Mouse (Mus musculus): ENCODE data around the gene Crybb3.

Crybb3 gene

DNA sequence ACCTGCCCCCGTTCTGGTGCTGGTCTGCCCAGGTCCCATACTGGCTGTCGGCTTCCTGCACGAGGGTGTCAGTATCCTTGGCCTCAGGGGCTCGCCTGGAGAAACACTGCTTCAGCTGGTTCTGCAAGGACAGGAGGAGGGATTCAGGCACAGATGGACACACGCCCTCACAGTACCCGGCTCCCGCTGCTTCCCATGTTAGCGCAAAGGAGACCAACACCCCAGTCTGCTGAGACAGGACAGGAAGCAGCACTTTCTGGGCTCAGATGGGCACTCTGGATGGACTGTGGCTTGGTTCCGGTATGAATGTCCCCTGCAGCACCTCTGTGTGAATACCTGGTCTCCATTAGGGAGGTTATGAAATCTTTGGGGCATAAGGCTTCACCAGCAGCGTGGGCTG is 20.1 kb upstream of the Crybb3 start:
- DNase-seq, result no peak

DNA sequence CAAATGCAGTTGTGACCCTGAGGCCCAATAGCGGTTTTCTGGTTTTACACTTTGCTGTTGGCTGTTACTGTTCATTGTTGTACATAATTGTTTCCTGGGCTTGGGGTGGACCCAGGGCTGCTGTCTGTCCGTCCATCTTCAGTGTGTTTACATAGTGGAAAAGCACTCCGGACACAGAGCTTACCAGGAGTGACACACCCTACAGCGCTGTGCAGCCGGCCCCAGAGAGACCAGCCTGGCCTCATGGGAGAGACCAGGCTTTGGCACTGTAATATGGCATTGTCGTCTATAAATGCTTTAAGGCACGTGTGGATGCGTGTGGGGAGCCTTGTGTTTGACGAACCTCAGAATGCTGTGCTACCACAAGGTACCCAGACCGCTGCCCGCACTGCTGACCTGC is 19.0 kb upstream of the Crybb3 start:
- DNase-seq, result no peak

DNA sequence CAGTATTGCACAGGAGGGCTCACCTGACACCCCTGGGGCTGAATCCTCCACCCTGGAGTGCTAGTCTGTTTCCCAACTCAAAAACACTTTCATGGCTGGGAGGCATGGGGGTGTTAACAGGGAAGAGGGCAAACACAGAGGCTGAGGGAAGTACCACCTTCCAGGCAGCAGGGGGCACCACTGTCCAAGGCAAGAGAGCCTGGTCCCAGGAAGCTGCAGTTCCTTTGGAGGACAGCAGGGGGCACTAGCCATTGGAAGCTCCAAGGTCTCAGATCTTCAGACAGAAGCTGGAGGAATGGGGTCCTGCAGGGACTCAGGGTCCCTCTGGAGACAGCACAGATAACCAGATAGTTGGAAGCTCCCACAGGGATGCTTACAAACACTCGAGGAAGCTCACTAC is 18.2 kb upstream of the Crybb3 start:
- DNase-seq, result peak; percentile 83

DNA sequence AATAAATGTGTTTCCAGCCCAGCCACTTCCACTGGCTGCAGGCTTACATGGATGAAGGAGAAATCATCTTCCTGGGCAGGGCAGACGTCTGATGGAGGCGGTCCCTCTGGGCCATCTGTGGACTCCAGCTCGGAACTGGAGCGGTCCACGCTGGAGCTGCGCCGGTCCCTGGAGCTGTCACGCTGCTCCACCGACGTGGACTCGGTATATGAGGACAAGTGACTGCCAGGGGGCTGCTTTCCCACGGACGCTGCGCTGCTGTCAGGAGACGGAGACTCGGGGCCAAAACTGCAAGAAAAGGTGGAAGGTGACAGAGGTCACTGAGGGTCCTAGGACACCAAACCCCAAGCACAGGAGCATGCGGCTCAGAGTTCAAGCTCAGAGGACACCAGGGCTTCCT is 16.2 kb upstream of the Crybb3 start:
- no peak for DNase-seq

DNA sequence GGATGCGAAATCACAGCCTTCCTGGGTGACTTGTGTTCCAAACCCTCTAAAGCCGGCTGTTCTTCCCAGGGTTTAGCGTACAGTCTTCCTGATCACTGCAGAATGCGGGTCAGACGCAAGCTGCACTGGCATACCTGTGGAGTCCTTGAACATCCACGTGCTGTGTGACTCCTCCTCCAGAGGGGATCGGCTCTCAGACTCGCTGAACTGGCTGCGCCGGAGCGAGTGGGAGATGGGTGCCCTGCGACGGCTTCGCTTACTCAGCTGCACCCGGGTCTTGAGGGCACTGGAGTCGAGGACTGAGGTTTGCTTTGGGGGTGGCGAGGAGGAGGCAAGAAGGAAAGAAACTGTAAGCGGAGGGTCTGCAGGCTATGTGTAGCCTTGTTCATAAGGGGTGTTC is 14.1 kb upstream of the Crybb3 start:
- DNase-seq, result no peak

DNA sequence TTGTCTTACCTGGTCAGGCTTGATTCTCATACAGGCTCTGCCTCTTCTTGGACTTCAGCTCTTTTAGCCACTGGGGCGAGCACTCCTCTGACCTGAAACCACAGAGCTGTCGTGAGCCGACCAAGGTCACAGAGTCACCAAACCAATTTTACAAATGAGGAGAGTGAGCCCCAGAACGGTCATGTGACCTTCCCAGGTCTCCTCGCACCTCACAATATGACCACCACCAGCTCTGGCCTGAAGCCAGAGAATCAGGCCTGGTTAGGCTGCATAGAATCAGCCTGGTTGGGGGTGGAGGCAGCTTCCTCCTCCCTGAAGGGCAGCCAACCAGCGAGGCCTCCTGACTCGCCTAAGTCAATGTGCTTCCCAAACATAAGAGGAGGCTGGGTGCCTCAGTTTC is 11.0 kb upstream of the Crybb3 start:
- no peak for DNase-seq

DNA sequence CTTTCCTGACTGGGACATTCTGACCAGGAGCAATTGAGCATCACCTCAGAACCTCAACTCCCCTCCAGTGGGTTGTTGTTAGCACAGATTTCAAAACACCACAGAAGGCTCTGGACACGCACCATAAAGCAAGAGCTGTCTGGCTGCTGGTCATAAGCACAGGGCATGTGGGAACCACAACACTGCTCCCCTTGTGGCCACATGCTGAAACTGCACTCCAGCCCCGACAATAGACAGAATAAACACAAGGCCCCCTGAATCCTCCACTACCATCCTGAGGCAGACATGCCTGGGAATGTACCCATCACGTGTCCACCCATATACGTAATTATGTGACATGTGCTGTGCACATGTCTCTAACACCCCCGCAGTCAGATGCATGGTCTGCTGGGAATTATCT is 9.8 kb upstream of the Crybb3 start:
- DNase-seq, result no peak

DNA sequence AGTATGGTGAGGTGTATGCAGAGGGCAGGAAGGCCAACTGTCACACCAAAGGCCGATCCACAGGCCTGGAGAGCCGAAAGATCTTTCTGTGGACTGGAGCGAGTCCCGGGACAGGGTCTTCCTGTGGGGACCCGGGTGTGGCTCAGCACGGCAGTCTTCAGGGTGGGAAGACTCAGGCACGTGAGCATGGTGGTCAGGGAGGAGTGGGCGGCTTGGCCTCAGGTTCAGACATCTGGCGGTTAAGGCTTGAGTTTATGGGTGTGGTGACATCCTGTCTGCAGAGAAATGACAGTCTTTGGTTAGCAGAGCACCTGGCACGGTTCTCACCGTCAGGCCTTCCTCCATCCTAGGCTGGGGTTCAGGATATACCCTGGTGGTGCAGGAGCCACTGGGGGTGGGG is 9.4 kb upstream of the Crybb3 start:
- no peak for DNase-seq

DNA sequence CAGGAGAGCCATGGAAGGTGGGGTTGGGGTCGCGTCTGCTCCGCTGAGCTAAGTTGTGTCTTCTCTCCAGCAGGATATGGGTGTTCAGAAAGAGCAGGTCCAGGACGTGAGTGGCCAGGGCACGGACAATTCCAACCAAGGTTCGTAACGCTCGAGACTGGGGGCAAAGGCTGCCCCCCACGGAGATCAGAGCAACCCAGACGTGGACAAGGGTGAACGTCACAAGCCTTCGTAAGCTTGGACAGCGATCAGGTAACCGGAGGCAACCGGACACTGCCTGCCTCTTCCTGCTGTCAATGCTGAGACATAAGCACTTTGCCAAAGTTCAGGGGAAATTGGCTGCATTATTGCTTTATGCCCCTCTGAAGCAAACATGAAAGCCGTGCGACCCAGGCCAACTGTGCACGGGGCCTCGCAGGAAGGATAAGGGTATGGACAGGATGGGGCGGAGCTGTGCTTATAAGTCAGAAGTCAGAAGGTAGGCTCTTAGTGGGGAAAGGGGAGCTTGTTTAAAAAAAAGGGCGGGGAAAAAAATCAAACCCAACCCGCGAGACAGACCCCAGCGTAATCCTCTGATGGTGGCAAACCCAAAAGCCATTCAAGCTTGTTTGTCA is 8.8 kb upstream of the Crybb3 start:
- DNase-seq, result no peak

DNA sequence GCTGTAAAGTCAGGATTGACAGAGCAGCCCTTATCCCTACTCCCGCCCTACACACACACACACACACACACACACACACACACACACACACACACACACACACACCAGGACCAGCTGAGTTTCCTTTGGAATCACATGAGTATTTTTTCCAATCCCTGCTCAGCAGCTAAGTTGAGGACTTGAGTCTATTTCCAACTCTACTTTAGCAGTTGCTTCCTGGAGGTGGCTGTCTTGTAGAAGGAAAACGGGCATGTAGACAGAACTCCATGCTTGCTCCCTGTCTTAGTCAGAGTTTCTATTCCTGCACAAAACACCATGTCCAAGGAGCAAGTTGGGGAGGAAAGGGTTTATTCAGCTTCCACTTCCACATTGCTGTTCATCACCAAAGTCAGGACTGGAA is 6.1 kb upstream of the Crybb3 start:
- no peak for DNase-seq

DNA sequence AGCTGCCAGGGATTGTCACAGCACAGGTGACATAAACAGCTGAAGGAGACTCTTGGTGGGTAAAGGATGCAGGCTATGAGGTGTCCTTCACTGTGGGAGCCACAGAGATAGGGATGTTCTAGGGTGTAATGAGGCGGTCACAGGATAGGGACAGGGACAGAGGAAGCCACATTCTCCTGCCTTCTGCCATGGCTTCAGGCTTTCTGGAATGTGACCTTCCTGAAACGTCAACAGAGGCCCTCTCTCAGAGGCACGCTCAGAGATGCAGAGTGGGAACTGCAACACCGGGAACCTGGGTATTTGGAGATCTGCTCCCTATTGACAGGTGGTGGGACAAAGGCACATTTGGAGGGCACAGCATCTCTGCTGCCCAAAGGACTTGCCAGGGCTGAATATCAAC is 5.6 kb upstream of the Crybb3 start:
- DNase-seq, result no peak

DNA sequence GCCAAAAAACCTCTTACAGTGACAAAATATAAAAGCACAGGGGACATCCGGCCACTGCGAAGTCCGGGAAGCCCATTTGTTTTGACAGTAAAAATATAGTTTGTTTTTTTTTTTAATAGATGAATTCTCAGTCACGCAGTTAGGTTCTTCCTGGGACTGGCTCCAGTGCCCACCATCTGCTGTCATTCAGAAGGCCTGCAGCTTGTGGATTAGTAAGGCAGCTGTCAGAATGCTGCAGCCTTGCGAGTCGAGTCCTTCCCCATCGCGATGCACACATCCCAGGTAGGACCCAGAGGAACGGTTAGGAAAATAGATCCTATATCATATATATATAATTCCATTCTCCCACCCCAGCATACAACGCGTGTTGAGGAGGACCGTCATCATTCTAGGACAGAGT is 5.1 kb upstream of the Crybb3 start:
- peak; percentile 75 for DNase-seq

DNA sequence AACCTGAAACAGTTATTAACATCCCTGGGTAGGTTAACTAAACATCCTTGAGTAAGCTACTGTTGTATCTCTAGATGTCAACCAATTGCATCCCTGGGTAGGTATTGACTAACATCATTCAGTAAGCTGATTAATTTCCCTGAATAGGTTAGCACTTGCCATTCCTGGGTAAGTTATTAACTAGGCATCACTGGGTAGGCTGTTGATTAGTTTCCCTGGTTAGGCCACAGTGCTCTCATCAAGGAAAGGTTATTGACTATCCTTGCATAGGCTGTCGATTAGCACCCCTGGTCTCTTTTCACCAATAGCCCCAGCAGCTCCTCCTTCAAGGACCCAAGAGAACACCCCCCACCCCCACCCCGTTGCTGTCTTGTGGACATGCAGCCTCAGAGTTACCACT is 4.5 kb upstream of the Crybb3 start:
- no peak for DNase-seq

DNA sequence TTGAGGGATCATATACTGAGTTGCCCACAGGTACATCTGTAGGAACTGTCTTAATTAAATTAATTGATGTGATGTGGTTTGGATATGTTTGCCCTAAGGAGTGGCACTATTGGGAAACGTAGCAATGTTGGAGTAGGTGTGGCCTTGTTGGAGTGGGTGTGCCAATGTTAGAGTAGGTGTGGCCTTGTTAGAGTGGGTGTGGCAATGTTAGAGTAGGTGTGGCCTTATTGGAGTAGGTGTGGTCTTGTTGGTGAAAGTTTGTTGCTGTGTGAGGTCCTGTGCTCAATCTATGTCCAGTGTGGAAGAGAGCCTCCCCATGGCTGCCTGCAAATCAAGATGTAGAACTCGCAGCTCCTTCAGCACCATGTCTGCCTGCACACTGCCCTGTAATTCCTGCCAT is 2.9 kb upstream of the Crybb3 start:
- DNase-seq, result no peak

DNA sequence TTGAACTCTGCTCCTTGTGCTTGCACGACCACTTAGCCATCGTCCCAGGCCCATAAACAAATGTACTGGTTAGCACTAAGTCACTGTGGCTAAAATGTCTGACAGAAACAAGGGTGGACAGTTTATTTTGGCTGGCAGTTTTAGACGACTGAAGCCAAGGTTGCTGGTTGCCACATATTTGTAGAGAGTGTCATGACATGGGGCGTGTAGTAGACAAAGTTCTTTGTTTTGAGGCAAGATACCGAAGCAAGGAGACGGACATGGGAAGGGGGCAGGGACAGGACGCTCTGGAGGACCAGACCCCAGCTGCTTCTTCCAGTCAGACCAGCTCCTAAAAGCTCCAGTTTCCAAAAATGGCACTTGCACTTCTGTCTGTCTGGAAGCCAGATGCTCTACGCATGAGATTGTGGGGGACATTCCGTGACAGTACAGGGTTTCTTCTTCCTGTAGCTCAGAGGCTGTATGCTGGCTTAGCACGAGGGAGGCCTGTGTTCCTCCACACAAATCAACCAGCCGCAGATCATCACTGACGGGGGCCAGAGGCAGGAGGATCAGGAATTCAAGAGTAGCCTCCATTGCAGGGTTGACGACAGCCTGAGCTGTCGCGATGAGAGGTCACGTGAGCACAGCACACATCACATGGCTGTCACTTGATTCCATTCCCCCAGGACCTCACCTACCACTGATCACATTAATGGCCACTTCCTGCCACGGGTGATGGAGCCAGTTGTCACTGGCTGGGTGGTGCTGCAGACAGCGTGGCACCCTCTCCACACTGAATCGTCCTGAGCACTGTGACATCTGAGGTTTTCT is 1.2 kb upstream of the Crybb3 start:
- DNase-seq, result peak; percentile 44

DNA sequence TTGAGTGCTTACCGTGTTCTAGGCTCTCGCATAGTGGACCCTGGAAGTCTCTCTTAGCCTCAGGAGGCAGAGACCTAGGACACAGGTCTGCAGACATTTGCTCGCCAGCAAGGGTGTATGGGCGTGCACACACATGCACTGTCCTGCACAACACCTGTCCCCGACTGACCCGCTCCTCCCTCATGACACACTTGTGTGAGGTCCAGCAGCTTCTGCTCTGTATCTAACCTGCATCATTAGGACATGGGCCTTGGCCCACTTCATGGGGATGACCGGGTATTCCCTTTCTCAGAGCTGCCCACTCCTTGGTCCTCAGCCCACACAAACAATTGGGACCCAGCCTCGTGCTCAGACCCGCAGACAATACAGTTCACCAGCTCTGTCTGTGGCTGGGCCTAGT is 364 bp downstream of the Crybb3 start:
- DNase-seq, result no peak

DNA sequence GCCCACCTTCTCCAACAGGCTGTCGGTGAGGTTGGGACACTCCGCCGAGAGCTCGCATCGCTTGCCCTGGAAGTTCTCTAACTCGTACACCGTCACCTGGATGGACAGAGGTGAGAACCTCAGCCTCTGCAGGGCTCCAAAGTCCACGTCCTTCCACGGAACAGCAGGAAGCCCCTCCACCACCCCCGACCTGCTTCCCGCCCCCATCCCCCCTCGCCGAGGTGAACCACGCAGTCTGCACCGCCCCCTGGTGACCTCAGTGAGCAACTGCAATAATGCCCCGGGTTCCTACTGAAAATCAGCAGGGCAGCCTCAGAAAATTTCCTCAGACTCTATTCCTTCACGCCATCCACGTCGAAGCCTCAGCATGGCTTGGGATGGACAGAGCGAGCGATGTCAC is 1.6 kb downstream of the Crybb3 start:
- no peak for DNase-seq

DNA sequence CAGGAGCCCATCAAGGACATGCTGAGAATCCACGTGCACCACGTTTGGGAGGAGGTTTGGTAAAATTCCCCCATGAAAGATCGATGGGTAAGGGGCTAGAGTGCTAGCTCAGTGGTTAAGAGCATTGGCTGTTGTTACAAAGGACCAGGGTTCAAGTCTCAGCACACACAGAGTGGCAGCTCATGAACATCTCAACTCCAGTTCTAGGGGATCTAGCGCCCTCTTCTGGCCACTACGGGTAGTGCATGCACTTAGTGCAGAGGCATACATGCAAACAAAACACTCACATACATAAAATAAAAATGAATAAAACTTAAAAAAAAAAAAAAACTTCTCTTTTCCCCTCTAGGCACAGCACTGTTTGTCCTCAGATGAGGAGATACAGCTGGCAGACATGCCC is 2.7 kb downstream of the Crybb3 start:
- DNase-seq, result no peak

DNA sequence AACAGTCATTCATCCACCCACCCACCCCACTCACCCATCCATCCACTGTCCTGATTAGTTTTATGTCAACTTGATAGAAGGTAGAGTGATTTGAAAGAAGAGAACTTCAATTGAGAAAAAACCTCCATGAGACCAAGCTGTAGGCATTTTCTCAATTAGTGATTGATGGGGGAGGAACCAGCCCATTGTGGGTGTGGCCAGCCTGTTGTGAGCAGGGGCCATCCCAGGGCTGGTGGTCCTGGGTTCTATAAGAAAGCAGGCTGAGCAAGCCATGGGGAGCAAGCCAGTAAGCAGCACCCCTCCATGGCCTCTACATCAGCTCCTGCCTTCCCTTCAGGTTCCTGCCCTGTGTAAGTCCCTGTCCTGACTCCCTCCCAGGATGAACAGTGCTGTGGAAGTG is 11.4 kb downstream of the Crybb3 start, which contains the start of gene Crybb2:
Gene Crybb2, minus strand, starts transcription at position 101 of the 400 bp plus-strand sequence.
- DNase-seq, result no peak

DNA sequence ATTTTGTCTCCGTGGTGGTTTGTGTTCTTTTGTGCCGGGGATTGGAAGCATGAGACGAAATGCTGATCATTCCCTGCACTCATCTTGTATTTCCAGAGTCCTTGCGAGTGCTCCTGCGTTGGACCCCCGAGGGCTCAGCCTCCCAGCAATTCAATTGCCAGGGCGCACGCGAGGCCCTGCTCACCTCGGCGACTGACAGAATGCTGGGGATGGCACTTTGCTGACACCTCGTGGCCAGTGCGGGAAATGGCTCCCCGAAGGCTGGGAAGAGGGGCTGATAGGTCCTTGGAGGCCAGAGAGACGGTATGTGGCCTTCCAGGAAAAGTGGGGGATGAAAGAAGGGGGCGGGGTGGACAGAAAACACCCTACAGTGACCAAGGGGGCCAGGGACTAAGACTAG is 27.1 kb downstream of the Crybb3 start:
- peak; percentile 71 for DNase-seq

DNA sequence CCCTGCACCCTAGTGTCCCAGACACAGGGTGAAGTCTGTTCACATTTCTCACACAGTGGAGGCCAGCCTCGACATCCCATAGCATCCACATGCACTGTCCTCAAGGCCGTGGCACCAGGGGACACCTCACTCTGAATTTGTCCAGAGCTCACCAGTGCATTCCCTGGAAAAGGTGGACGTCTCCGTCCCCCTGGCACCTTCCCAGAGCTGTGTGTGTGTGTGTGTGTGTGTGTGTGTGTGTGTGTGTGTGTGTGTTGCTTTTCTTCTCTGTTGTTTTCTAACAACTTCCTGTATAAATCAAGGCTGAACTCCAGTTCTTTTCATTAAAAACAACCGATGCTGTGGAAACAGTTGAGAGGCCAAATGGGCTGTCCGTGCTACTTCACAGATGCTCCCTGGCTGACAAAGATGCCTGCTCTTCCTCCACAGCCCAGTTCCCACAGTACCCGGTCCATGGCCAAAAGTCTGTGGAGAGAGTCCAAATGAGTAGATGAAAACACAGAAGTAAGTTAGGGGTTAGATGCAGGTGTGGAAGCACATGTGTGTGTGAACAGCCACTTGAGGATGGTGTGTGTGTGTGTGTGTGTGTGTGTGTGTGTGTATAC is 30.7 kb downstream of the Crybb3 start:
- DNase-seq, result no peak

DNA sequence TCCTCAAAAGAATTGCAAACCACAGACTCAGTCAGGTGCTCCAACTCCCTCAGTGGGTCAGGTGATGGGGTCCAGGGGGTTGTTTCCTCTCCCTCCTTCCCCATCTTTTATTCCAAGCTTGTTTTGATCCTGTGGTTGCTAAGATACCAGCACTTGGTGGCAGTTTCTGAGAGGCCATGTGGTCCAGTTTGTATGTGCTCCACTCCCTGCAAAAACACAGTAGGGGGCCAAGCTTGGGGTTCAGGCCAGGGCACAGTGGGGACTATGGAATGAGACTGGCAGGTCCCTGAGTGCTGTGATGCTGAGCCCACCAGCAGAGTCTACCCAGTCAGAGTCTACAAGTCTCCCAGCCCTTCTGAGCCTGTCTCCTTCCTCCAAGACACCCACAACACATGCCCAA is 31.5 kb downstream of the Crybb3 start:
- DNase-seq, result no peak

DNA sequence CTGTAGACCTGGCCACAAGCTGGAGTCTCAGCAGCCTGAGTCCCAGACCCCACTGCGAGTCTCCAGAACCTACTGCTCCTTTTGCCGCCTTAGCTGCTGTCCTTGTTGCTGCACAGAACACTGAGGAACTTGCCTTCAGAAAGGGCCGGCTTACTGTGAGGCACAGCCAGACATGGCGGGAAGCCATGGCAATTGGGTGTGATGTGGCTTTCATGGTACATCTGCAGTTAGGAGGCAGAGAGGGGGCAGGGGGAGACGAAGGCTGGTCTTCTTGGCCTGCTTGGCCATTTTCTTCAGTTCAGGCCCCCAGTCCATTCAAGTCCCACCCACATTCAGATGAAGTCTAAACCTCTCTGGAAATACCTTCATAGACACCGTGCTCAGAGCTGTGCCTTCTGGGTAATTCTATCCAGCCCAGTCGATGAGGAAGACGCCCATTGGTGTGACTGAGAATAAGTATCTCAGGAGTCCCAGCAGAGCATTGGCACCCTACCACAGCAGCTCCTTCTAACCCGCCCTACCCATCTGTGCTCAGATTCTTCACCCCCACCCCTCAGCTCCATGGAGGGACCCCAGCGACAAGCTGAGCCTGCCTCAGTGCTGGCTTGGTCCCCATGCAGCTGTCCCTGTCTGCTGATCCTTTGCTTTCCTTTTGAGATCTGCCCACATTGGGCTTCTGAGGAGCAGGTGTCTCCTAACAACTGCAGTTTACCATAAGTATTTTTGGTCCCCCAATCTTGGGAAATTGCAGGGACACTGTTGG is 35.7 kb downstream of the Crybb3 start:
- peak; percentile 60 for DNase-seq

DNA sequence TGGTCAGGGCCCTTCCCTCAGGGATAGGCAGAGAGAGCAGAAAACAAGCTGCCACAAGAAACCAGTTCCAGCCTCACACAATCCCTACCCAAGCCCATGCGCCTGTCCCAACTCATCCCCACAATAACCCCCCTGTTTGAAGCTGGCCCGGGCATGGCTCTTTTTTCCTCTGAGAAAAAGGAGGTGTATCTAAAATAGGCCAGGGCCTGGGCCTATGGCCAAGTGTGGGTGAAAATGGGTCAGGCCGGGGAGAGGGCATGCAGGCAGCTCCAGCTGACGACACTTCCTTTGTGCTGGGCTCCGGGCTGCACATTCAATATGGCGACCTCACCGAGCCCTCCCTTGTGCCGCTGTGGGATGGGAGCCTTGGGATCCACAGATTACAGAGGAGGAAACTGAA is 37.9 kb downstream of the Crybb3 start:
- DNase-seq, result peak; percentile 52
